Mouse (Mus musculus): ENCODE measurements around the gene Gm49510. TPM values are rescaled to one million over a fixed set of nuclear protein-coding genes. Genes with fewer than 3 reads are reported as not detected.
A peak's percentile ranks its signal among the peaks of the same experiment; 100 is the strongest.

The Gm49510 gene
- polyA plus RNA-seq, 1 experiment from 2014 or later: 0.47 TPM

DNA sequence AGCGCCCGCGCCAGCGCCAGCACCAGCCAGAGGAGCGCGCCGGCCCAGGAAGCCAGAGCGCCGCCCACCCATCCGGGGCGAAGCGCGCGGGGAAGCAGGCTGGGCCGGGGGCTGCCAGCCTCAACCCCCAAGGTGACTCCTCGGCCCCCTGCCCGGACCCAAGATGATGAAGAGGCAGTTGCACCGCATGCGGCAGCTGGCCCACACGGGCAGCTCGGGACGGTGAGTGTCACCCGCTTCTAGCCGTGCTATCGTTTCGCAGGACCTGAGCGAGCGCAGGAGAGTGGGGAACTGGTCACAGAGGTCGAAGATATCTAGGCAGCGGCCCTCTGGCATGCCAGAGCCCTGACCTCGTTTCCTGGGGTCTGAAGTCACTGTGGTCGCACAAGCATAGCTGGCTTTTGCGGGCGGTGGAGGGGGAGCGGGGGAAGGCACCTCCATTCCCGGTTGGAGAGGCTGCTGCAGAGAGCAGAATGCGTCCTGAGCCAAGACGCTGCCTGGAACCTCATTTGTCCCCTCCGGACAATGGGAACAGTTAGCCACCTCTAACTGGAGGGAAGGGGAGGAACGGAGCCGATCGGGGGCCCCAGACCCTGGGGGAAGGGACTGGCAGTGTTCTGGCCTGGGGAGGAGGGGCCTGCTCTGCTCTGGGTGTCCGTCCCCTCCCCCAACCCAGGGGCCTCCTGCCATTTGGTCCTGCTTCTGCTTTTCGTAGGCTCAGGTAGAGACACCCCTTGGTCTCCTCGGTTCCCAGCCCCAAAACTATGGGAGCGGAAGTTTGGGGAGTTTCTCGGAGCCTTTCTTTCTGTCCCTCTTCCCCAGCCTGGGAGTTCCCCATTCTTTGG, 495 bp downstream of the Gm49510 start, which contains the start of gene Sh3bp1:
Gene Sh3bp1 (plus strand): TSS at position 29 of the 845 bp plus-strand sequence.
- H3K9me3 ChIP-seq (replicated peaks): no peaks in the 10 kb centered on the region
- WGBS: under 1% methylated on average over 47 of the region's 47 CpGs
- peak within 1 kb of the TSS; percentile 79 for H3K4me3 ChIP-seq
- H3K9ac ChIP-seq: peak within 1 kb of the TSS; percentile 84
- H3K36me3 ChIP-seq: peaks cover 40% of the 10 kb centered on the region
- H3K4me1 ChIP-seq (replicated peaks): peaks cover 65% of the 10 kb centered on the region
- peak within 1 kb of the TSS; percentile 80 for H3K4me2 ChIP-seq
- H3K27ac ChIP-seq (ENCODE audit: poor library complexity, severe bottlenecking): peak within 1 kb of the TSS; percentile 64
- ATAC-seq (ENCODE audit: insufficient number of reproducible peaks, low FRiP score): peak; percentile 63
- no peaks in the 10 kb centered on the region for H3K27me3 ChIP-seq (replicated peaks)

GRCm38 (mm10) chr15:78900585-78901421, 1.3 kb downstream of the Gm49510 start:
- no peaks in the 10 kb centered on the region for H3K27me3 ChIP-seq (replicated peaks)
- no peak for ATAC-seq (ENCODE audit: insufficient number of reproducible peaks, low FRiP score)
- peak overlapping the region; percentile 80 for H3K4me2 ChIP-seq
- no peaks in the 10 kb centered on the region for H3K9me3 ChIP-seq (replicated peaks)
- 15% methylated on average over 18 of the region's 18 CpGs for WGBS
- H3K4me3 ChIP-seq: peak overlapping the region; percentile 79
- H3K9ac ChIP-seq: peak overlapping the region; percentile 84
- H3K27ac ChIP-seq (ENCODE audit: poor library complexity, severe bottlenecking): peak overlapping the region; percentile 59
- H3K36me3 ChIP-seq: peaks cover 44% of the 10 kb centered on the region
- H3K4me1 ChIP-seq (replicated peaks): peaks cover 57% of the 10 kb centered on the region

GRCm38 (mm10) chr15:78901422-78901789, 1.9 kb downstream of the Gm49510 start:
- Histone ChIP-seq H3K4me2 (peak overlapping the region; percentile 80), H3K4me3 (peak overlapping the region; percentile 79; the same call in 1 of the 2 replicates), H3K27ac (ENCODE audit: poor library complexity, severe bottlenecking) (no peak overlapping the region; the same call in 1 of the 2 replicates), H3K27me3 (replicated peaks) (no peaks in the 10 kb centered on the region), H3K9ac (peak overlapping the region; percentile 84), H3K4me1 (replicated peaks) (peaks cover 52% of the 10 kb centered on the region), H3K9me3 (replicated peaks) (no peaks in the 10 kb centered on the region), H3K36me3 (peaks cover 48% of the 10 kb centered on the region)
- no peak for ATAC-seq (ENCODE audit: insufficient number of reproducible peaks, low FRiP score)
- WGBS: 60% methylated on average over 8 of the region's 8 CpGs

GRCm38 (mm10) chr15:78903243-78903642, 3.8 kb downstream of the Gm49510 start:
- Histone ChIP-seq H3K4me1 (replicated peaks) (peaks cover 35% of the 10 kb centered on the region), H3K27ac (ENCODE audit: poor library complexity, severe bottlenecking) (no peak overlapping the region), H3K9ac (0 out of 2 replicates have a peak overlapping the region, but pooled peaks have one; percentile 31), H3K4me2 (no peak overlapping the region), H3K36me3 (peaks cover 67% of the 10 kb centered on the region), H3K9me3 (replicated peaks) (no peaks in the 10 kb centered on the region), H3K27me3 (replicated peaks) (no peaks in the 10 kb centered on the region), H3K4me3 (no peak overlapping the region)
- 13% methylated on average over 2 of the region's 2 CpGs for WGBS
- ATAC-seq (ENCODE audit: insufficient number of reproducible peaks, low FRiP score): no peak; the same call in 1 of the 2 replicates

DNA sequence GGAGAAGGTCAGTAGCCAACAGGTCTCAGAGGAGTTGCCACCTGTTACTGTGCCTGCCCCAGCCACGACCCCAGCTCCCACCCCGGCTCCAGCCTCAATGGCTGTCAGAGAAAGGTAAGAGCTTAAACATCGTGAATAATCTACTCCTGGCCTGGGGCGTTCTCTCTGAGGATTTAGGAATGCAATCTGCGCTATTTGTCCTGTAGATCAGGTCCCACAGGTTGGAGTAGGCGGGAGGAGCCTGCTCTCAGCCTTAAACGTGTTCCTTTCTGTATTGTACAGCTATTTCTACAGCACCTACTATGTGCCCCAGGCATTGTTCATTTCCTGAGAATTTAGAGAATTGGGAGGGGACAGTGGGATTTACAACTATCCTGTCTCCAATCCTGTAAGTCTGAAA, 8.9 kb downstream of the Gm49510 start:
- Histone ChIP-seq H3K4me2 (no peak overlapping the region), H3K4me1 (replicated peaks) (peaks cover 2% of the 10 kb centered on the region), H3K9ac (no peak overlapping the region), H3K4me3 (no peak overlapping the region), H3K9me3 (replicated peaks) (no peaks in the 10 kb centered on the region), H3K27me3 (replicated peaks) (no peaks in the 10 kb centered on the region), H3K36me3 (peaks cover 85% of the 10 kb centered on the region), H3K27ac (ENCODE audit: poor library complexity, severe bottlenecking) (no peak overlapping the region)
- ATAC-seq (ENCODE audit: insufficient number of reproducible peaks, low FRiP score): no peak
- WGBS: 86% methylated on average over 7 of the region's 7 CpGs

- H3K4me1 ChIP-seq (replicated peaks): no peaks in the 10 kb centered on the region
- WGBS: 73% methylated on average over 8 of the region's 8 CpGs
- no peak overlapping the region for H3K4me3 ChIP-seq
- no peaks in the 10 kb centered on the region for H3K27me3 ChIP-seq (replicated peaks)
- no peak for ATAC-seq (ENCODE audit: insufficient number of reproducible peaks, low FRiP score)
- no peak overlapping the region for H3K27ac ChIP-seq (ENCODE audit: poor library complexity, severe bottlenecking)
- no peak overlapping the region for H3K9ac ChIP-seq
- H3K9me3 ChIP-seq (replicated peaks): no peaks in the 10 kb centered on the region
- H3K4me2 ChIP-seq: no peak overlapping the region
- peaks cover 80% of the 10 kb centered on the region for H3K36me3 ChIP-seq
These were observed 9.5 kb downstream of the Gm49510 start for GRCm38 (mm10) chr15:78908982-78909381.

- Histone ChIP-seq H3K9ac (no peak overlapping the region), H3K4me1 (replicated peaks) (peaks cover 24% of the 10 kb centered on the region), H3K4me3 (no peak overlapping the region), H3K9me3 (replicated peaks) (no peaks in the 10 kb centered on the region), H3K4me2 (no peak overlapping the region), H3K36me3 (peaks cover 49% of the 10 kb centered on the region), H3K27me3 (replicated peaks) (no peaks in the 10 kb centered on the region), H3K27ac (ENCODE audit: poor library complexity, severe bottlenecking) (no peak overlapping the region)
- 38% methylated on average over 9 of the region's 9 CpGs for WGBS
- no peak for ATAC-seq (ENCODE audit: insufficient number of reproducible peaks, low FRiP score)
These were observed 12.6 kb downstream of the Gm49510 start for GRCm38 (mm10) chr15:78912040-78912439.

DNA sequence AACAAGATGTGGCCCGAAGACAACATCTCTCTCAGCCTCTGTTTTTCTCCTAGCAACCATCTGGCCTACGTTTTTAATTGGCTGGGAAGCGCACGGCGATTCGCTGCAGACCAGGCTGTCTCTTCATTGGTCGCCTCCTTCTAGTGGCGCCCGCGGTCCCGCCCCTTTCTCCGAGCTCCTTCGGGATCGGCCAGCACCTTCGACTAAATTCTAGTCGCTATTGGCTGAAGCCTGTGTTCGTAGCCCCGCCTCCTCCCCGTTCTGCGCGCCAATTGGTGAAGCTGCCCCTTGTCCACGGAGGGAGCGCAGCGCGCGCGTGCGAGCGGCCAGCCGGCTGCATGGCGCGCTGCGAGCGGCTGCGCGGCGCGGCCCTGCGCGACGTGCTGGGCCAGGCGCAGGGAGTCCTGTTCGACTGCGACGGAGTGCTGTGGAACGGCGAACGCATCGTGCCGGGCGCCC, 14.2 kb downstream of the Gm49510 start, which contains the start of gene Pdxp:
Gene Pdxp (plus strand): TSS at position 288 of the 459 bp plus-strand sequence.
- Histone ChIP-seq H3K4me1 (replicated peaks) (peaks cover 24% of the 10 kb centered on the region), H3K9ac (peak within 1 kb of the TSS; percentile 85), H3K4me2 (peak within 1 kb of the TSS; percentile 94), H3K36me3 (peaks cover 41% of the 10 kb centered on the region), H3K27ac (ENCODE audit: poor library complexity, severe bottlenecking) (peak within 1 kb of the TSS; percentile 70), H3K27me3 (replicated peaks) (no peaks in the 10 kb centered on the region), H3K9me3 (replicated peaks) (no peaks in the 10 kb centered on the region), H3K4me3 (peak within 1 kb of the TSS; percentile 65)
- WGBS: under 1% methylated on average over 51 of the region's 51 CpGs
- ATAC-seq (ENCODE audit: insufficient number of reproducible peaks, low FRiP score): peak; percentile 90

- Histone ChIP-seq H3K9me3 (replicated peaks) (no peaks in the 10 kb centered on the region), H3K4me3 (peak overlapping the region; percentile 65), H3K4me2 (peak overlapping the region; percentile 94), H3K4me1 (replicated peaks) (peaks cover 24% of the 10 kb centered on the region), H3K36me3 (peaks cover 40% of the 10 kb centered on the region), H3K9ac (peak overlapping the region; percentile 85), H3K27me3 (replicated peaks) (no peaks in the 10 kb centered on the region), H3K27ac (ENCODE audit: poor library complexity, severe bottlenecking) (peak overlapping the region; percentile 70)
- ATAC-seq (ENCODE audit: insufficient number of reproducible peaks, low FRiP score): peak; percentile 54
- under 1% methylated on average over 87 of the region's 87 CpGs for WGBS
These were observed 14.8 kb downstream of the Gm49510 start for GRCm38 (mm10) chr15:78914091-78914822.

DNA sequence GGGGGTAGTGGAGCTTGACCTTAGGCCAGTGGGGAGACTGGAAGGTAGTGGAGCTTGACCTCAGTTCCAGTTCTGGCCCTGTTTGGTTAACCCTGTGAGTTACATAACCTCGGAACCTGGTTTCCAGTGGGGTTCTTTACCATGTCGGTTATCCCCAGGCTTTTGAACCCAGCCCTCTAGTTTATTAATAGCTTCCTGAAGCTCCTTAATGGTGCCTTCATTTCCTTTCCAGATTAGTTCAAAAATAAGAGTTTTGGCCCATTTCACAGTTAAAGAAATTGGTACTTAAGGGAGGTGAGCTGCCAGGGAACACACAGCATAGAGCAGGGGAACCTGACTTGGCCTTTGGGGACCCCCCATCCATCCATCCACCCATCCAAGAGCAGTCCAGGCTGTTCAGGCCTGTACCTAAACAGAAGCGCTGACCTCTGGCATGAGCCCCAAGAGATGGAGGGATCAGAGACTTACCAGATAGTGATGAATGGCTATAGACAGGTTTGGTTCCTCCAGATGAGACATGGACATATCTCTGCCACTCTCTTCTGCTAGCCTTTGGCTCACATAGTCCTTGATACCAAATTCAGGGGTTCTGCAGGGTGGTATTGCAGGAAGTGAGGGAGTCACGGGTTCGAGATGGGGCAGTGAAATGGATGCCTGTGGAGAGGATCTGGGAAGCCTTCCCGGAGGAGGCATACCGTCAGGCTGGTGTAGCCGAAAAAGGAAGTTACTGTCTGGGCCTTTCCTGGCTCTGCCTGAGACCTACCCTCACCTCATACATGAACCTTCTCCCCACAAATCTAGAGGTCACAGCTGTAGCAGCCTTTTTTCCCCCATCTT, 15.6 kb downstream of the Gm49510 start:
- Histone ChIP-seq H3K27ac (ENCODE audit: poor library complexity, severe bottlenecking) (no peak overlapping the region), H3K4me2 (peak overlapping the region; percentile 94), H3K36me3 (peaks cover 34% of the 10 kb centered on the region), H3K4me3 (peak overlapping the region; percentile 65), H3K4me1 (replicated peaks) (peaks cover 30% of the 10 kb centered on the region), H3K9me3 (replicated peaks) (no peaks in the 10 kb centered on the region), H3K9ac (peak overlapping the region; percentile 85), H3K27me3 (replicated peaks) (no peaks in the 10 kb centered on the region)
- ATAC-seq (ENCODE audit: insufficient number of reproducible peaks, low FRiP score): no peak
- 50% methylated on average over 8 of the region's 8 CpGs for WGBS

Data from heart, embryonic 12.5 days (tissue).